Mouse (Mus musculus): ENCODE measurements at regions not wholly inside any gene's neighbourhood (a gene's known extent, or its start where the extent isn't known, plus 50 kb on each side); places are given as distances from the start of the nearest gene placed in this dataset.

DNA sequence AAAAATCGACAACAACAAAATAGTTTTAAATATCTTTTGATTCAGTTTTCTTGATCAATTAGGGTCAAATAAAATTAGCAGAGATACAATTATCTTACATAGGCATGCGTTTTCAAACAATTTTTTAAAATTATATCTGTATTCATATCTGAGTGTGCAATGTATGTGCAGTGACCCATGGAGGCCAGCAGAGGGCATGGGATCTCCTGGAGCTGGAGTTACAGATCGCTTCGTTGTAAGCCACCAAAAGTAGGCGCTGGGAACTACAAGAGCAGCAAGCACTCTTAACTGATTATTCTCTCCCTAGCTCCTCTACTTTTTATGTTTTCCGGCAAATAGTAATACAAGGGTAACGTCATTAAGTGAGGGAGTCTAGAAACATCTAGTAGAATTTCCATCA is 97.5 kb upstream of the Ppm1h start:
- TF ChIP-seq POLR2A (IDR thresholded peaks at IDR 0.05; ENCODE audit: borderline replicate concordance, extremely low read depth, low read depth, low read length) (no peak), CTCF (IDR thresholded peaks at IDR 0.05; ENCODE audit: insufficient read depth, low read length) (peak; percentile 32; the same call in 1 of the 2 replicates)

Data from lung, adult 2 months (tissue).